Mouse (Mus musculus): ENCODE data around the gene Myo9a. TPM values are rescaled to one million over a fixed set of nuclear protein-coding genes. Genes with fewer than 3 reads are reported as not detected.

The Myo9a gene
- polyA plus RNA-seq, 1 experiment, result 26.6 TPM

DNA sequence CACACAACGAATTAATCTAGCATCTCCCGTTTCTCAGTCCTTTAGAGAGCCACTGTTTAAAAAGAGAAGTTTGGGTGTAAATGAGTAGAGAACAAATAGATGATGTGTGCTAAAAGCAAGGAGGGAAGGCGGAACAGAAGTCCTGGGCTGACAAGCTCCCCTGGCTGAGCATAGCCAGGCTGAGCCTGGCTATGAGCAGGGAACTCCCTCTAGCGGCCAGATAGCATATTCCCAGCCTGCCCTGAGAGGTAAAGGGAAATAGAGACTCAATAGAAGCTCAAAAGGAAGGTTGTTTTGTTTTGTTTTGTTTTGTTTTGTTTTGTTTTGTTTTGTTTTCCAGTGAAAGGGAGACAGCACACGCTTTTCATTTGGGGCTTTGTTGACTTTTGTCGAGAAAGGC lies 218.7 kb downstream of the Myo9a start:
- peak; percentile 82 for DNase-seq (ENCODE audit: low read depth)
- TF ChIP-seq POLR2A (IDR thresholded peaks at IDR 0.05; ENCODE audit: borderline replicate concordance, extremely low read depth, insufficient read depth, insufficient read length, poor library complexity, severe bottlenecking) (no peak), CTCF (IDR thresholded peaks at IDR 0.05; ENCODE audit: borderline replicate concordance, extremely low read depth, insufficient read depth, insufficient read length) (peak; percentile 93)

DNA sequence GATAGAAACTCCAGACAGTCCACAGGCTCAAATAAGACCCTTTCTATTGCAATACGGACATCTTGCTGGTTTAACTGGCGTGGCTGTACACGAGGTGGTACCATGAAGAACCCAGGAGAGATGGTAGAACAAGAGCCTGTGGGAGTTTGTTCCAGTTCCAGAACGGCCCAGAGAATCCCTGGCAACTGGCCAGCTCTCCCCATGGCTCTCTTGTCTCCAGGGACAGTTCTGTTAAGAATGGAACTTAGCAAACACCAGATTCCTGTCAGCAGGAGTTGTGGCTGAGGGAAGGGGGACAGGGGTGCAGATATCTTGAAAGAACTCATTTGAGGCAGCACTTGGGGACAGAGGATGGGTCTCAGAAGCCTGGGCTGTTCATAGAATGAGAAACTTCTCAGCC lies 220.6 kb downstream of the Myo9a start:
- DNase-seq (ENCODE audit: low read depth), result no peak
- TF ChIP-seq CTCF (IDR thresholded peaks at IDR 0.05; ENCODE audit: borderline replicate concordance, extremely low read depth, insufficient read depth, insufficient read length) (no peak), POLR2A (IDR thresholded peaks at IDR 0.05; ENCODE audit: borderline replicate concordance, extremely low read depth, insufficient read depth, insufficient read length, poor library complexity, severe bottlenecking) (no peak)

Other genes starting within 250 kb of the Myo9a start
- 45.2 and 52.9 TPM in 2 replicates for gene Hexa, start 211.4 kb upstream of the Myo9a start, polyA plus RNA-seq (2012; rRNA removed)
- 0.14 and 0.26 TPM in 2 replicates for gene Tmem202, start 211.0 kb upstream of the Myo9a start, polyA plus RNA-seq (2012; rRNA removed)
- 21.3 and 28.3 TPM in 2 replicates for gene Celf6, start 173.0 kb upstream of the Myo9a start, polyA plus RNA-seq (2012; rRNA removed)
- 179 and 187 TPM in 2 replicates for gene Parp6, start 133.6 kb upstream of the Myo9a start, polyA plus RNA-seq (2012; rRNA removed)
- 986 and 1,073 TPM in 2 replicates for gene Pkm, start 94.5 kb upstream of the Myo9a start, polyA plus RNA-seq (2012; rRNA removed)
- gene Gramd2, start 70.8 kb upstream of the Myo9a start, polyA plus RNA-seq (2012; rRNA removed), result 7.6 and 8.8 TPM in 2 replicates
- gene Senp8, start 186 bp upstream of the Myo9a start, polyA plus RNA-seq (2012; rRNA removed), result 7.5 and 8.7 TPM in 2 replicates
- gene Nr2e3, start 209.8 kb downstream of the Myo9a start, polyA plus RNA-seq (2012; rRNA removed), result 0.11 and 0.15 TPM in 2 replicates